Mouse (Mus musculus): ENCODE measurements around the gene Itih5. TPM values are rescaled to one million over a fixed set of nuclear protein-coding genes. Genes with fewer than 3 reads are reported as not detected.

Gene Itih5
- polyA plus RNA-seq, 1 experiment: not detected

GRCm38 (mm10) chr2:10272604-10273115 is 119.3 kb downstream of the Itih5 start:
- H3ac ChIP-seq (ENCODE audit: control insufficient read depth, insufficient read length, low read depth): no peak overlapping the region
- no peaks in the 10 kb centered on the region for H3K36me3 ChIP-seq (ENCODE audit: control insufficient read depth, insufficient read depth)
- no peak overlapping the region for H3K4me3 ChIP-seq (ENCODE audit: insufficient read depth, poor library complexity, severe bottlenecking)
- H3K79me2 ChIP-seq (ENCODE audit: control insufficient read depth, insufficient read depth): no peaks in the 10 kb centered on the region
- H3K79me3 ChIP-seq (ENCODE audit: low read depth): no peaks in the 10 kb centered on the region
- TF ChIP-seq MYOG (IDR thresholded peaks at IDR 0.05; ENCODE audit: control insufficient read depth, extremely low read depth, insufficient read length): no peak
- no peaks in the 10 kb centered on the region for H3K27me3 ChIP-seq (ENCODE audit: control insufficient read depth, insufficient read depth, insufficient read length)

- Histone ChIP-seq H3K4me3 (ENCODE audit: insufficient read depth, poor library complexity, severe bottlenecking) (no peak overlapping the region), H3K36me3 (ENCODE audit: control insufficient read depth, insufficient read depth) (no peaks in the 10 kb centered on the region), H3ac (ENCODE audit: control insufficient read depth, insufficient read length, low read depth) (no peak overlapping the region), H3K79me3 (ENCODE audit: low read depth) (no peaks in the 10 kb centered on the region), H3K79me2 (ENCODE audit: control insufficient read depth, insufficient read depth) (no peaks in the 10 kb centered on the region), H3K27me3 (ENCODE audit: control insufficient read depth, insufficient read depth, insufficient read length) (no peaks in the 10 kb centered on the region)
- TF ChIP-seq FOSL1 (IDR thresholded peaks at IDR 0.05; ENCODE audit: insufficient read depth, low read length, poor library complexity, severe bottlenecking) (no peak), MYOG (IDR thresholded peaks at IDR 0.05; ENCODE audit: control insufficient read depth, extremely low read depth, insufficient read length) (no peak), MAX (IDR thresholded peaks at IDR 0.05) (no peak), USF1 (IDR thresholded peaks at IDR 0.05; ENCODE audit: low read depth) (no peak), MYOD1 (IDR thresholded peaks at IDR 0.05; ENCODE audit: control insufficient read depth, insufficient read length, low read depth) (no peak), CTCF (IDR thresholded peaks at IDR 0.05; ENCODE audit: control insufficient read depth, insufficient read depth, insufficient read length) (no peak), CEBPB (IDR thresholded peaks at IDR 0.05; ENCODE audit: low read depth) (no peak)
Observed at GRCm38 (mm10) chr2:10273541-10274050, 120.2 kb downstream of the Itih5 start.

GRCm38 (mm10) chr2:10276194-10276593 is 122.8 kb downstream of the Itih5 start:
- Histone ChIP-seq H3K36me3 (ENCODE audit: control insufficient read depth, insufficient read depth) (no peaks in the 10 kb centered on the region), H3K4me3 (ENCODE audit: insufficient read depth, poor library complexity, severe bottlenecking) (no peak overlapping the region), H3K27me3 (ENCODE audit: control insufficient read depth, insufficient read depth, insufficient read length) (no peaks in the 10 kb centered on the region), H3K79me3 (ENCODE audit: low read depth) (no peaks in the 10 kb centered on the region), H3ac (ENCODE audit: control insufficient read depth, insufficient read length, low read depth) (no peak overlapping the region), H3K79me2 (ENCODE audit: control insufficient read depth, insufficient read depth) (no peaks in the 10 kb centered on the region)
- TF ChIP-seq MYOG (IDR thresholded peaks at IDR 0.05; ENCODE audit: control insufficient read depth, extremely low read depth, insufficient read length) (no peak), CEBPB (IDR thresholded peaks at IDR 0.05; ENCODE audit: low read depth) (no peak), CTCF (IDR thresholded peaks at IDR 0.05; ENCODE audit: control insufficient read depth, insufficient read depth, insufficient read length) (no peak), FOSL1 (IDR thresholded peaks at IDR 0.05; ENCODE audit: insufficient read depth, low read length, poor library complexity, severe bottlenecking) (no peak), MYOD1 (IDR thresholded peaks at IDR 0.05; ENCODE audit: control insufficient read depth, insufficient read length, low read depth) (no peak), MAX (IDR thresholded peaks at IDR 0.05) (no peak), USF1 (IDR thresholded peaks at IDR 0.05; ENCODE audit: low read depth) (no peak)

GRCm38 (mm10) chr2:10283686-10284085 is 130.3 kb downstream of the Itih5 start:
- Histone ChIP-seq H3K4me3 (ENCODE audit: insufficient read depth, poor library complexity, severe bottlenecking) (no peak overlapping the region), H3K36me3 (ENCODE audit: control insufficient read depth, insufficient read depth) (no peaks in the 10 kb centered on the region), H3K79me3 (ENCODE audit: low read depth) (no peaks in the 10 kb centered on the region), H3K27me3 (ENCODE audit: control insufficient read depth, insufficient read depth, insufficient read length) (peaks cover 13% of the 10 kb centered on the region), H3ac (ENCODE audit: control insufficient read depth, insufficient read length, low read depth) (no peak overlapping the region), H3K79me2 (ENCODE audit: control insufficient read depth, insufficient read depth) (no peaks in the 10 kb centered on the region)
- TF ChIP-seq USF1 (IDR thresholded peaks at IDR 0.05; ENCODE audit: low read depth) (no peak), CTCF (IDR thresholded peaks at IDR 0.05; ENCODE audit: control insufficient read depth, insufficient read depth, insufficient read length) (no peak), MYOD1 (IDR thresholded peaks at IDR 0.05; ENCODE audit: control insufficient read depth, insufficient read length, low read depth) (no peak), MYOG (IDR thresholded peaks at IDR 0.05; ENCODE audit: control insufficient read depth, extremely low read depth, insufficient read length) (no peak), MAX (IDR thresholded peaks at IDR 0.05) (no peak), FOSL1 (IDR thresholded peaks at IDR 0.05; ENCODE audit: insufficient read depth, low read length, poor library complexity, severe bottlenecking) (no peak), CEBPB (IDR thresholded peaks at IDR 0.05; ENCODE audit: low read depth) (no peak)

- H3K79me3 ChIP-seq (ENCODE audit: low read depth): no peaks in the 10 kb centered on the region
- TF ChIP-seq MAX (IDR thresholded peaks at IDR 0.05) (no peak), USF1 (IDR thresholded peaks at IDR 0.05; ENCODE audit: low read depth) (no peak), CEBPB (IDR thresholded peaks at IDR 0.05; ENCODE audit: low read depth) (no peak), MYOD1 (IDR thresholded peaks at IDR 0.05; ENCODE audit: control insufficient read depth, insufficient read length, low read depth) (no peak), FOSL1 (IDR thresholded peaks at IDR 0.05; ENCODE audit: insufficient read depth, low read length, poor library complexity, severe bottlenecking) (no peak), MYOG (IDR thresholded peaks at IDR 0.05; ENCODE audit: control insufficient read depth, extremely low read depth, insufficient read length) (no peak), CTCF (IDR thresholded peaks at IDR 0.05; ENCODE audit: control insufficient read depth, insufficient read depth, insufficient read length) (no peak)
- H3K79me2 ChIP-seq (ENCODE audit: control insufficient read depth, insufficient read depth): no peaks in the 10 kb centered on the region
- H3K27me3 ChIP-seq (ENCODE audit: control insufficient read depth, insufficient read depth, insufficient read length): peaks cover 13% of the 10 kb centered on the region
- no peaks in the 10 kb centered on the region for H3K36me3 ChIP-seq (ENCODE audit: control insufficient read depth, insufficient read depth)
- H3ac ChIP-seq (ENCODE audit: control insufficient read depth, insufficient read length, low read depth): no peak overlapping the region
- H3K4me3 ChIP-seq (ENCODE audit: insufficient read depth, poor library complexity, severe bottlenecking): no peak overlapping the region
Observed at GRCm38 (mm10) chr2:10284636-10285270, 131.4 kb downstream of the Itih5 start.

Measured in C2C12 (cell line).